Mouse (Mus musculus) midbrain, embryonic 11.5 days (tissue): Measurements from ENCODE around the gene Fcgr3. TPM values are rescaled to one million over a fixed set of nuclear protein-coding genes. Genes with fewer than 3 reads are reported as not detected.
"Not testable (repeated sequence)": the region's sequence is repeated elsewhere in the genome, so short reads cannot be mapped to it uniquely, and the experiment has no call there.

Source experiments
- ATAC-seq: fragments of 200-750 bp; cut with Nextera tagmentation; 2 replicates; pipeline ENCODE4 v1.8.0; 2017; ENCODE audit warnings: moderate TSS enrichment, moderate library complexity; ENCODE audit not compliant: low FRiP score
- DNase-seq: peaks from one replicate; pipeline ENCODE4 v3.0.0; 2015; ENCODE audit warnings: low spot score; ENCODE audit errors: missing footprints
- H3K27ac ChIP-seq: fragments of 300-500 bp; sonication (generic); 2 replicates; pipeline ENCODE4 v1.5.1; 2014; ENCODE audit warnings: low read depth, low read length
- H3K27me3 ChIP-seq: fragments of 300-500 bp; sonication (generic); 2 replicates; pipeline ENCODE4 v1.6.1; 2014; ENCODE audit warnings: mild to moderate bottlenecking, low read length, moderate library complexity, mixed read lengths; ENCODE audit not compliant: control insufficient read depth, insufficient read depth
- H3K36me3 ChIP-seq: fragments of 300-500 bp; sonication (generic); 2 replicates; pipeline ENCODE4 v1.6.1; 2014; ENCODE audit warnings: mild to moderate bottlenecking, low read length, moderate library complexity, mixed read lengths; ENCODE audit not compliant: control insufficient read depth, insufficient read depth
- H3K4me1 ChIP-seq: fragments of 300-500 bp; sonication (generic); 2 replicates; pipeline ENCODE4 v1.6.1; 2014; ENCODE audit warnings: low read length; ENCODE audit not compliant: control insufficient read depth, insufficient read depth
- H3K4me2 ChIP-seq: fragments of 300-500 bp; sonication (generic); 2 replicates; pipeline ENCODE4 v1.6.1; 2014; ENCODE audit warnings: mild to moderate bottlenecking, moderate library complexity
- H3K4me3 ChIP-seq: fragments of 300-500 bp; sonication (generic); 2 replicates; pipeline ENCODE4 v1.5.1; 2014; ENCODE audit warnings: low read depth, low read length
- H3K9ac ChIP-seq: fragments of 300-500 bp; sonication (generic); 2 replicates; pipeline ENCODE4 v1.6.1; 2014; ENCODE audit warnings: low read length
- H3K9me3 ChIP-seq: fragments of 300-500 bp; sonication (generic); 2 replicates; pipeline ENCODE4 v1.6.1; 2016; ENCODE audit warnings: low read length; ENCODE audit not compliant: control insufficient read depth
- WGBS: fragments of 180-500 bp; shearing (Covaris S2); extraction: QIAGEN DNeasy Blood & Tissue Kit; methylation state at CpG from one replicate; pipeline ENCODE4 v1.1.7; 2014; 5-methylcytosine and 5-hydroxymethylcytosine counted together
- polyA plus RNA-seq: library from polyadenylated mRNA; unstranded; fragments of >200 nt; fragmentation: Nextera tagmentation; extraction: Ambion mirVana; gene quantifications from 2 replicates; pipeline ENCODE4 v1.2.1, GENCODE M21; 2014

Fcgr3 gene
- polyA plus RNA-seq, 1 experiment from 2014 or later, result 8.5 TPM

GRCm38 (mm10) chr1:171065243-171065587, 480 bp upstream of the Fcgr3 start:
- not testable (repeated sequence) for H3K9ac ChIP-seq, H3K36me3 ChIP-seq, DNase-seq, H3K27ac ChIP-seq, H3K4me1 ChIP-seq, H3K9me3 ChIP-seq
- Histone ChIP-seq H3K4me3 (peak overlapping the region; percentile 26; the same call in 1 of the 2 replicates), H3K4me2 (peak overlapping the region; percentile 36), H3K27me3 (peaks cover 33% of the 10 kb centered on the region)
- 1% methylated on average over 17 of the region's 35 CpGs for WGBS
- peak; percentile 45 for ATAC-seq

- H3K36me3 ChIP-seq, H3K9me3 ChIP-seq, H3K9ac ChIP-seq, H3K4me1 ChIP-seq, H3K27ac ChIP-seq: not testable (repeated sequence)
- peak; percentile 85 for ATAC-seq
- peak; percentile 96 for DNase-seq
- Histone ChIP-seq H3K27me3 (peaks cover 24% of the 10 kb centered on the region), H3K4me2 (peak overlapping the region; percentile 32), H3K4me3 (peak overlapping the region; percentile 25)
- 8% methylated on average over 36 of the region's 61 CpGs for WGBS
These were observed 905 bp downstream of the Fcgr3 start for GRCm38 (mm10) chr1:171063569-171064490.

- no peak overlapping the region for H3K27ac ChIP-seq
- WGBS, result 90% methylated on average over 3 of the region's 3 CpGs
These were observed 3.2 kb downstream of the Fcgr3 start for GRCm38 (mm10) chr1:171061566-171061965.

DNA sequence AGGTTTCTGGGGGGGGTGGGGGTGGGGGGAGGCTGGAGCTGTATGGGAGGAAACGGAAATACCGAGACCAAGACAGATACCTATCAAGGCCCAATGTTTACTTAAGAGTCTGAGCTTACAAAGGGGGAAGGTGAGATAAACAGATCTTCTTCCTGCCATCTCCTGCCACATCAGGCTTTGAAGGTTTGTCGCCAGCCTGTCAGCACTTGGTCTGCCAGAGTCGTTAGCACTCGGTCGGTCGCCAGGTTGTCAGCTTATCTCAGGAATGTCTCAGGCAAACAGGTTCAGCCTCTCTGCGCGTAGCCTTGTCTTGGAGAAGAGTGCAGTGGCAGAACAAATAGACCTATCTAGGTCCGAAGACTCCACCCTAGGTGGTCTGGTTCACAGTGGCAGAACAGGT, 4.3 kb downstream of the Fcgr3 start:
- 74% methylated on average over 10 of the region's 10 CpGs for WGBS
- no peak overlapping the region for H3K4me3 ChIP-seq
- H3K4me2 ChIP-seq, result no peak overlapping the region
- H3K36me3 ChIP-seq, result no peaks in the 10 kb centered on the region
- H3K27ac ChIP-seq, result no peak overlapping the region
- no peak for DNase-seq
- no peak for ATAC-seq
- H3K4me1 ChIP-seq, result 0 out of 2 replicates have a peak, but pooled peaks cover 4% of the 10 kb centered on the region
- H3K9me3 ChIP-seq, result no peaks in the 10 kb centered on the region
- no peak overlapping the region for H3K9ac ChIP-seq
- peaks cover 14% of the 10 kb centered on the region for H3K27me3 ChIP-seq

More at GRCm38 (mm10) chr1:171061566-171061965, 3.2 kb downstream of the Fcgr3 start:
- Histone ChIP-seq H3K9ac (no peak overlapping the region), H3K9me3 (no peaks in the 10 kb centered on the region), H3K36me3 (no peaks in the 10 kb centered on the region), H3K4me2 (no peak overlapping the region), H3K27me3 (peaks cover 20% of the 10 kb centered on the region), H3K4me1 (0 out of 2 replicates have a peak, but pooled peaks cover 4% of the 10 kb centered on the region), H3K4me3 (no peak overlapping the region)
- ATAC-seq, result no peak
- no peak for DNase-seq

DNA sequence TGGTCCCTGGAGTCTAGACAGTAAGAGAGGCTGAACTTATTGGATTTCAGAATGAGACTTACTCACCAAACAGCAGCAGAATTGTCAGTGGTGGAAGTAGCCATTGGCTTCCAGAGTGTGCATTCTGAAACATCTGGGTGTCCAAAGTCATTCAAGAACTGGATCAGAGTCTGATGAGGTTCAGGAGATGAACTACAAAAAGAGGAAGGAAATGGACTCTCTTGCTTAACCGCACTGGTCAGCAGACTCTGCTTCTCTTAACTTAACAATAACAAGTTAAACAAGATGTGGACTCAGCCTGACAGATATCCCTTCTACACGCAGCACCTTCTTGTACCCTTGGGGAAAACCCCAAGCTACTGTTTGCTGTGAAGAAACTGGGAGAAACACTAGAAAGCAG, 5.5 kb downstream of the Fcgr3 start:
- H3K27me3 ChIP-seq, result peaks cover 7% of the 10 kb centered on the region
- ATAC-seq (no peak), DNase-seq (no peak)
- WGBS, result 78% methylated on average over 2 of the region's 2 CpGs
- H3K4me2 ChIP-seq, result no peak overlapping the region
- 0 out of 2 replicates have a peak, but pooled peaks cover 2% of the 10 kb centered on the region for H3K4me1 ChIP-seq
- H3K27ac ChIP-seq, result no peak overlapping the region
- H3K9ac ChIP-seq, result no peak overlapping the region
- no peaks in the 10 kb centered on the region for H3K9me3 ChIP-seq
- no peak overlapping the region for H3K4me3 ChIP-seq
- no peaks in the 10 kb centered on the region for H3K36me3 ChIP-seq

DNA sequence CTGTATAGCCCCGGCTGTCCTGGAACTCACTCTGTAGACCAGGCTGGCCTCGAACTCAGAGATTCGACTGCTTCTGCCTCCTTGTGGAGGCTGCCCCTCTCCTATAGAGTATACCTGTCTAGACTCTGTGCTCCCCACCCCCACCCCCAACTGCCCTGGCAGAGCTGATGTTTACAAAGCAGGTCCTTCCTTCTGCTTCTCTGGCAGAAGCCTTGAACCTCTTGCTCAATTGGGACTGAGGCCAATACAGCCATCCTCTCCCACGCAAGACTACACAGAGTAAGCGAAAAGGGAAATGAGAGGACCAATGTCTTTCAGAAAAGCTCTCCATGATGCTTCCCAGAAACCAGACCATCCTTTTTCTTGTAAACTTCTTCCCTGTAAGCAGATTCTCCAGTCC, 7.5 kb downstream of the Fcgr3 start:
- H3K27me3 ChIP-seq, result no peaks in the 10 kb centered on the region
- H3K9ac ChIP-seq, result no peak overlapping the region
- H3K9me3 ChIP-seq, result no peaks in the 10 kb centered on the region
- no peak overlapping the region for H3K4me3 ChIP-seq
- 89% methylated on average over 5 of the region's 5 CpGs for WGBS
- no peaks in the 10 kb centered on the region for H3K36me3 ChIP-seq
- no peak overlapping the region for H3K4me2 ChIP-seq
- H3K4me1 ChIP-seq, result no peaks in the 10 kb centered on the region
- H3K27ac ChIP-seq, result no peak overlapping the region
- no peak for DNase-seq
- ATAC-seq, result no peak

- Histone ChIP-seq H3K27ac (no peak overlapping the region), H3K36me3 (no peaks in the 10 kb centered on the region), H3K4me2 (no peak overlapping the region), H3K9ac (no peak overlapping the region), H3K4me1 (no peaks in the 10 kb centered on the region), H3K9me3 (no peaks in the 10 kb centered on the region), H3K27me3 (no peaks in the 10 kb centered on the region), H3K4me3 (no peak overlapping the region)
- ATAC-seq (no peak), DNase-seq (no peak)
- 85% methylated on average over 6 of the region's 6 CpGs for WGBS
These were observed 11.4 kb downstream of the Fcgr3 start for GRCm38 (mm10) chr1:171053305-171053704.

DNA sequence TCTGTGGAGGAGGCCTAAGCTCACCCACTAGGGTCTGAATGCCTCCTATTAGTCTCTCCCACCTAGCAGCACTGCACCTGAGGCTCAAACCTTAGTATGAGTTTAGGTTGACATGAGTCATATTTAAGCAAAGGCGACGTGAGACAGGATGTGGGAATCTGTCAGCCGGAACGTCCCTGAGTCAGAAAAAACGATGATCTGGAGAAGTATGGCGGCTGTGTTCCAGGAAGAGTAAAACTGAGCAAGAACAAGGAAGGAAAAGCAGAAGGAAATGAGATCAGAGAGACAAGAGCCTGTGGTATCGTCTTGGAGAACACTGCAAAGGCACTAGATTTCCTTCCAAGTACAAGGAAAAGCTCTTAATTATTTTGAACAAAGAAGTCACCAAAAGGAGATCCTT, 14.0 kb downstream of the Fcgr3 start:
- ATAC-seq (no peak), DNase-seq (no peak)
- H3K27me3 ChIP-seq, result no peaks in the 10 kb centered on the region
- no peaks in the 10 kb centered on the region for H3K9me3 ChIP-seq
- 90% methylated on average over 7 of the region's 7 CpGs for WGBS
- no peak overlapping the region for H3K4me3 ChIP-seq
- no peak overlapping the region for H3K4me2 ChIP-seq
- no peaks in the 10 kb centered on the region for H3K4me1 ChIP-seq
- no peak overlapping the region for H3K27ac ChIP-seq
- H3K9ac ChIP-seq, result no peak overlapping the region
- no peaks in the 10 kb centered on the region for H3K36me3 ChIP-seq

DNA sequence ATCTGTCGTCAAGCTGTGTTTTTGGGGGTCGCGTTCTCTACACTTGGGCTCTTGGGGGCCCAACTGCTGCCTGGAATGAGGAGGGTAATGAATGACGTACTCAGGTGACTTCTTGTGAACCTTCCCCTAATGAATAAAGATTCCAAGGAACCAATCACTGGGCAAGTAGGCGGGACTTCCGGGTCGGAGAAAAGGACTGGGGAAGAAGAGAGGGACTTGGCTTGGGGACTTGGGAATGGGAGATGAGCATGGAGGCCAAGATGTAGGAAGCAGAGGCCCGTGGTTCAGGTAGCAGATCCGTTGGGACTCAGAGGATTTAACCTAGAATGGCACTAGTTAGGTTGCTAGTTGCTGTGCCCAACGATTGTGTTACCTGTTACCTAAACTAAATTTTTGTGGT, 15.5 kb downstream of the Fcgr3 start:
- no peak overlapping the region for H3K27ac ChIP-seq
- H3K9me3 ChIP-seq, result no peaks in the 10 kb centered on the region
- ATAC-seq (no peak), DNase-seq (no peak)
- no peak overlapping the region for H3K4me3 ChIP-seq
- H3K27me3 ChIP-seq, result no peaks in the 10 kb centered on the region
- H3K36me3 ChIP-seq, result no peaks in the 10 kb centered on the region
- 47% methylated on average over 10 of the region's 10 CpGs for WGBS
- H3K4me2 ChIP-seq, result no peak overlapping the region
- no peaks in the 10 kb centered on the region for H3K4me1 ChIP-seq
- no peak overlapping the region for H3K9ac ChIP-seq
